Mouse (Mus musculus): ENCODE data around the gene Ina. TPM values are rescaled to one million over a fixed set of nuclear protein-coding genes. Genes with fewer than 3 reads are reported as not detected.

Gene Ina
- total RNA-seq, 2 experiments from 2014 or later: not detected

GRCm38 (mm10) chr19:47049840-47050239 is 35.3 kb downstream of the Ina start:
- ATAC-seq (replicated peaks; ENCODE audit: poor library complexity, severe bottlenecking): no peak

- peak; percentile 84 for ATAC-seq (replicated peaks; ENCODE audit: poor library complexity, severe bottlenecking)
Observed at GRCm38 (mm10) chr19:47050271-47051032, 36.0 kb downstream of the Ina start, which contains the start of gene Pcgf6. TSS of gene Pcgf6 (minus strand) at chr19:47050906.

- ATAC-seq (replicated peaks; ENCODE audit: poor library complexity, severe bottlenecking): no peak
Observed at GRCm38 (mm10) chr19:47052927-47053326, 38.4 kb downstream of the Ina start.

- no peak for ATAC-seq (replicated peaks; ENCODE audit: poor library complexity, severe bottlenecking)
Observed at GRCm38 (mm10) chr19:47053471-47053870, 39.0 kb downstream of the Ina start.

GRCm38 (mm10) chr19:47057684-47058083 is 43.2 kb downstream of the Ina start:
- ATAC-seq (replicated peaks; ENCODE audit: poor library complexity, severe bottlenecking): no peak

GRCm38 (mm10) chr19:47065860-47066259 is 51.4 kb downstream of the Ina start:
- ATAC-seq (replicated peaks; ENCODE audit: poor library complexity, severe bottlenecking): no peak

GRCm38 (mm10) chr19:47067096-47067882 is 52.8 kb downstream of the Ina start, which contains the start of gene Taf5:
TSS of gene Taf5 (plus strand) at chr19:47067746.
- ATAC-seq (replicated peaks; ENCODE audit: poor library complexity, severe bottlenecking): peak; percentile 94

- ATAC-seq (replicated peaks; ENCODE audit: poor library complexity, severe bottlenecking): peak; percentile 88
Observed at GRCm38 (mm10) chr19:47067924-47068611, 53.6 kb downstream of the Ina start.

Other genes starting within 250 kb of the Ina start
- gene Nt5c2, start 455 bp downstream of the Ina start, total RNA-seq (2014; fragmentation: Nextera tagmentation): 62.3 and 65.3 TPM in 2 replicates
- 67.6 and 84.5 TPM in 2 replicates for gene Nt5c2, start 455 bp downstream of the Ina start, total RNA-seq (2017)
- 21.3 and 24.9 TPM in 2 replicates for gene Pcgf6, start 36.2 kb downstream of the Ina start, total RNA-seq (2014; fragmentation: Nextera tagmentation)
- 10.0 and 11.3 TPM in 2 replicates for gene Pcgf6, start 36.2 kb downstream of the Ina start, total RNA-seq (2017)
- gene Taf5, start 53.0 kb downstream of the Ina start, total RNA-seq (2014; fragmentation: Nextera tagmentation): 6.3 and 9.9 TPM in 2 replicates
- 25.3 and 27.4 TPM in 2 replicates for gene Taf5, start 53.0 kb downstream of the Ina start, total RNA-seq (2017)
- gene Usmg5, start 75.9 kb downstream of the Ina start, total RNA-seq (2014; fragmentation: Nextera tagmentation): 747 and 798 TPM in 2 replicates
- gene Usmg5, start 75.9 kb downstream of the Ina start, total RNA-seq (2017): 493 and 868 TPM in 2 replicates
- 21.6 and 24.7 TPM in 2 replicates for gene Pdcd11, start 76.1 kb downstream of the Ina start, total RNA-seq (2014; fragmentation: Nextera tagmentation)
- 23.8 and 29.3 TPM in 2 replicates for gene Pdcd11, start 76.1 kb downstream of the Ina start, total RNA-seq (2017)
- gene Calhm2, start 123.6 kb downstream of the Ina start, total RNA-seq (2014; fragmentation: Nextera tagmentation): 6.6 and 18.6 TPM in 2 replicates
- 6.0 and 10.2 TPM in 2 replicates for gene Calhm2, start 123.6 kb downstream of the Ina start, total RNA-seq (2017)
- gene Calhm1, start 129.6 kb downstream of the Ina start, total RNA-seq (2014; fragmentation: Nextera tagmentation): not detected in 2 replicates
- not detected in 2 replicates for gene Calhm1, start 129.6 kb downstream of the Ina start, total RNA-seq (2017)
- gene Calhm3, start 143.1 kb downstream of the Ina start, total RNA-seq (2014; fragmentation: Nextera tagmentation): not detected in 2 replicates
- not detected in 2 replicates for gene Calhm3, start 143.1 kb downstream of the Ina start, total RNA-seq (2017)
- not detected in 2 replicates for gene Neurl1a, start 164.1 kb downstream of the Ina start, total RNA-seq (2014; fragmentation: Nextera tagmentation)
- gene Neurl1a, start 164.1 kb downstream of the Ina start, total RNA-seq (2017): 0.04 TPM in 1 of 2 replicates, not detected in the other

Data from granulocyte monocyte progenitor cell, adult 5-6 weeks (primary cell).